Mouse (Mus musculus) MEL (cell line): ENCODE measurements around the gene Commd7. TPM values are rescaled to one million over a fixed set of nuclear protein-coding genes. Genes with fewer than 3 reads are reported as not detected.

Source experiments
- DNase-seq: peaks from one replicate; pipeline ENCODE4 v3.0.0; 2011; ENCODE audit warnings: low read depth, low spot score
- H3K27ac ChIP-seq: 2 replicates; pipeline ENCODE4 v1.5.1; 2012; ENCODE audit warnings: low read depth, mild to moderate bottlenecking, control low read depth, low read length, moderate library complexity; ENCODE audit not compliant: control insufficient read depth
- H3K27me3 ChIP-seq, 2 experiments: fragments of 150-350 bp in 1 of 2; sonication (generic) in 1 of 2; 2 replicates each; pipeline ENCODE4 v1.6.1; 2012; ENCODE audit warnings: low read length in 2 of 2, mild to moderate bottlenecking in 2 of 2, improper control_type of control experiment in 1 of 2, moderate library complexity in 1 of 2; ENCODE audit not compliant: insufficient read depth in 2 of 2, control insufficient read depth in 1 of 2
- H3K36me3 ChIP-seq, 2 experiments: 2 replicates each; pipeline ENCODE4 v1.6.1; 2012 to 2014; ENCODE audit warnings: low read length in 2 of 2, improper control_type of control experiment in 1 of 2, inconsistent platforms in 1 of 2, mild to moderate bottlenecking in 1 of 2; ENCODE audit not compliant: insufficient read depth in 2 of 2, control insufficient read depth in 1 of 2
- H3K4me1 ChIP-seq, 2 experiments: fragments of 150-350 bp in 1 of 2; sonication (generic) in 1 of 2; 2 replicates each; pipeline ENCODE4 v1.6.1; 2012; ENCODE audit warnings: low read length in 2 of 2, improper control_type of control experiment in 1 of 2, mild to moderate bottlenecking in 1 of 2; ENCODE audit not compliant: insufficient read depth in 2 of 2, control insufficient read depth in 1 of 2
- H3K4me3 ChIP-seq, 2 experiments: fragments of 150-350 bp in 1 of 2; sonication (generic) in 1 of 2; 2 replicates each; pipeline ENCODE4 v1.5.1; 2012; ENCODE audit warnings: low read depth in 2 of 2, low read length in 2 of 2, mild to moderate bottlenecking in 2 of 2, moderate library complexity in 2 of 2, control low read depth in 1 of 2, improper control_type of control experiment in 1 of 2; ENCODE audit not compliant: control insufficient read depth in 1 of 2, insufficient read depth in 1 of 2
- H3K79me2 ChIP-seq: 2 replicates; pipeline ENCODE4 v1.6.1; 2012; ENCODE audit warnings: mild to moderate bottlenecking, low read length, moderate library complexity; ENCODE audit not compliant: control insufficient read depth, poor library complexity, insufficient read depth
- H3K9ac ChIP-seq: 2 replicates; pipeline ENCODE4 v1.6.1; 2012; ENCODE audit warnings: low read depth, mild to moderate bottlenecking, control low read depth, low read length, moderate library complexity; ENCODE audit not compliant: control insufficient read depth, poor library complexity, severe bottlenecking
- H3K9me3 ChIP-seq: fragments of 150-350 bp; sonication (generic); replicated peaks from 2 replicates; pipeline ENCODE4 v1.6.1; 2012; ENCODE audit warnings: mild to moderate bottlenecking, low read length, improper control_type of control experiment, moderate library complexity; ENCODE audit not compliant: insufficient read depth
- BHLHE40 ChIP-seq: IDR thresholded peaks from 2 replicates; pipeline ENCODE4 v1.6.1; 2012; ENCODE audit warnings: low read depth, mild to moderate bottlenecking, inconsistent platforms, low read length, improper control_type of control experiment, borderline replicate concordance
- CTCF ChIP-seq, 3 experiments: IDR thresholded peaks in 2 of 3; conservative IDR thresholded peaks in 1 of 3; 2 replicates each; pipeline ENCODE4 v1.5.1; 2011 to 2012; ENCODE audit warnings: low read length in 3 of 3, low read depth in 2 of 3, mild to moderate bottlenecking in 2 of 3, improper control_type of control experiment in 1 of 3, inconsistent platforms in 1 of 3, mixed read lengths in 1 of 3, moderate library complexity in 1 of 3; ENCODE audit not compliant: control insufficient read depth in 1 of 3, insufficient read depth in 1 of 3, poor library complexity in 1 of 3, severe bottlenecking in 1 of 3
- EP300 ChIP-seq, 2 experiments: IDR thresholded peaks; 2 replicates each; pipeline ENCODE4 v1.6.1; 2011; ENCODE audit warnings: improper control_type of control experiment in 2 of 2, low read length in 2 of 2, low read depth in 1 of 2, mild to moderate bottlenecking in 1 of 2
- ETS1 ChIP-seq: IDR thresholded peaks from 2 replicates; pipeline ENCODE4 v1.6.1; 2012; ENCODE audit warnings: low read depth, mild to moderate bottlenecking, inconsistent platforms, low read length, improper control_type of control experiment, moderate library complexity
- GATA1 ChIP-seq: IDR thresholded peaks from 2 replicates; pipeline ENCODE4 v1.6.1; 2011; ENCODE audit warnings: low read depth, low read length, improper control_type of control experiment
- KAT2A ChIP-seq: conservative IDR thresholded peaks from 2 replicates; pipeline ENCODE4 v1.6.1; 2012; ENCODE audit warnings: low read depth, low read length, improper control_type of control experiment, inconsistent platforms
- MAFK ChIP-seq: IDR thresholded peaks from 2 replicates; pipeline ENCODE4 v1.6.1; 2011; ENCODE audit warnings: low read depth, mild to moderate bottlenecking, low read length, improper control_type of control experiment, borderline replicate concordance
- MAX ChIP-seq: IDR thresholded peaks from 2 replicates; pipeline ENCODE4 v1.6.1; 2011; ENCODE audit warnings: low read length, improper control_type of control experiment
- MXI1 ChIP-seq: IDR thresholded peaks from 2 replicates; pipeline ENCODE4 v1.6.1; 2011; ENCODE audit warnings: mild to moderate bottlenecking, low read depth, low read length, improper control_type of control experiment
- MYB ChIP-seq: IDR thresholded peaks from 2 replicates; pipeline ENCODE4 v1.6.1; 2011; ENCODE audit warnings: mild to moderate bottlenecking, low read depth, low read length, improper control_type of control experiment
- MYC ChIP-seq: IDR thresholded peaks from 2 replicates; pipeline ENCODE4 v1.6.1; 2011; ENCODE audit warnings: low read depth, mild to moderate bottlenecking, low read length, improper control_type of control experiment, moderate library complexity
- NRF1 ChIP-seq: IDR thresholded peaks from 2 replicates; pipeline ENCODE4 v1.6.1; 2014; ENCODE audit warnings: low read depth, mild to moderate bottlenecking, inconsistent platforms, low read length, improper control_type of control experiment, moderate library complexity; ENCODE audit not compliant: poor library complexity, insufficient read depth, severe bottlenecking
- POLR2AphosphoS5 ChIP-seq: IDR thresholded peaks from 2 replicates; pipeline ENCODE4 v1.6.1; 2012; ENCODE audit warnings: low read depth, borderline replicate concordance, mild to moderate bottlenecking, inconsistent platforms, low read length, moderate library complexity, mixed read lengths
- RAD21 ChIP-seq: IDR thresholded peaks from 2 replicates; pipeline ENCODE4 v1.6.1; 2011; ENCODE audit warnings: mild to moderate bottlenecking, low read depth, low read length, improper control_type of control experiment
- RCOR1 ChIP-seq: IDR thresholded peaks from 2 replicates; pipeline ENCODE4 v1.6.1; 2012; ENCODE audit warnings: low read depth, mild to moderate bottlenecking, inconsistent platforms, low read length, improper control_type of control experiment
- SIN3A ChIP-seq: IDR thresholded peaks from 2 replicates; pipeline ENCODE4 v1.6.1; 2012; ENCODE audit warnings: low read length, improper control_type of control experiment, inconsistent platforms
- TAL1 ChIP-seq: IDR thresholded peaks from 2 replicates; pipeline ENCODE4 v1.6.1; 2012; ENCODE audit warnings: mild to moderate bottlenecking, inconsistent platforms, low read length, moderate library complexity, mixed read lengths
- TCF12 ChIP-seq: IDR thresholded peaks from 2 replicates; pipeline ENCODE4 v1.6.1; 2014; ENCODE audit warnings: low read depth, mild to moderate bottlenecking, inconsistent platforms, low read length, improper control_type of control experiment, moderate library complexity
- ZKSCAN1 ChIP-seq: IDR thresholded peaks from 2 replicates; pipeline ENCODE4 v1.6.1; 2012; ENCODE audit warnings: low read depth, mild to moderate bottlenecking, inconsistent platforms, low read length, improper control_type of control experiment, moderate library complexity
- polyA plus RNA-seq, 2 experiments: library from polyadenylated mRNA; stranded (reverse) in 1 of 2; unstranded in 1 of 2; fragments of >175 nt in 1 of 2; fragments of >200 nt in 1 of 2; gene quantifications; 2 replicates each; pipeline versions ENCODE4 v1.2.1 to v1.2.4; 2012; ENCODE audit warnings: low replicate concordance in 2 of 2, low read depth in 1 of 2; ENCODE audit not compliant: insufficient read length in 2 of 2, insufficient read depth in 1 of 2, missing spikeins in 1 of 2
- total RNA-seq: library from RNA; depleted of rRNA; stranded (reverse); fragments of 300-350 nt; gene quantifications from 2 replicates; pipeline ENCODE4 v1.2.3, GENCODE M21; 2012

Gene Commd7
- total and polyA plus RNA-seq, 3 experiments, result 25.5 to 36.1 TPM; not detected in 1

DNA sequence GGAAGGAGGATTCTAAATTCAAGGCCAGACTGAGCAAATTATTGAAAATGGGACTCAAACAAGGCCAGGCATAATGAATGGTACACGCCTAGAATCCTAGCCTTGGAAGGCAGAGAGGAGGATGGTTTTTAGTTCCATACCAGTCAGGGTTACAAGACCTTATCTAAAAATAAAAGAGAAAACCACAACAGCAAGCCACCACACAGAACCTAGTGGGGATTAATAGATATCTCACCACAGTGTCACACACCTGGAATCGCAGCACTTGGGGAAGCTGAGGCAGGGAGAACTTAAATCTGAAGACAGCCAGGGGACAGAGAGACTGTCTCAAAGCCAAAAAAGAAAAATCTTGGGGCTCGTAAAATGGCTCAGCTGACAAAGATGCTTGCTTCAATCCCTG, 1.6 kb downstream of the Commd7 start:
- Histone ChIP-seq H3K9ac (no peak overlapping the region), H3K79me2 (peaks cover 9% of the 10 kb centered on the region), H3K4me3 (no peak overlapping the region), H3K27me3 (peaks cover 0 to 2% of the 10 kb centered on the region in 2 experiments; a peak in 3 of 4 replicates), H3K36me3 (peaks cover 0 to 15% of the 10 kb centered on the region in 2 experiments; a peak in 2 of 4 replicates), H3K4me1 (peaks cover 3 to 12% of the 10 kb centered on the region in 2 experiments), H3K27ac (no peak overlapping the region), H3K9me3 (no peaks in the 10 kb centered on the region)
- peak; percentile 52 for DNase-seq
- no peak for TF ChIP-seq MAX
- TF ChIP-seq EP300 (IDR thresholded peaks at IDR 0.05; ENCODE audit: low read depth in 1 of 2, low read length in 2 of 2), result peak; percentile 52 to 78; a peak in 3 of 4 replicates
- TF ChIP-seq TCF12, result peak; percentile 86
- TF ChIP-seq CTCF (IDR thresholded peaks at IDR 0.05 in 2 of 3, conservative IDR thresholded peaks at IDR 0.05 in 1 of 3; ENCODE audit: control insufficient read depth in 1 of 3, insufficient read depth in 1 of 3, low read depth in 2 of 3, low read length in 3 of 3, poor library complexity in 1 of 3, severe bottlenecking in 1 of 3), result no peak
- TF ChIP-seq TAL1, result peak; percentile 75
- TF ChIP-seq BHLHE40, result peak; percentile 56; the same call in 1 of the 2 replicates
- TF ChIP-seq GATA1, result peak; percentile 78
- peak; percentile 95 for TF ChIP-seq RCOR1
- no peak for TF ChIP-seq MXI1
- no peak for TF ChIP-seq SIN3A
- TF ChIP-seq ETS1, result peak; percentile 57; the same call in 1 of the 2 replicates
- TF ChIP-seq MAFK, result peak; percentile 31; the same call in 1 of the 2 replicates

DNA sequence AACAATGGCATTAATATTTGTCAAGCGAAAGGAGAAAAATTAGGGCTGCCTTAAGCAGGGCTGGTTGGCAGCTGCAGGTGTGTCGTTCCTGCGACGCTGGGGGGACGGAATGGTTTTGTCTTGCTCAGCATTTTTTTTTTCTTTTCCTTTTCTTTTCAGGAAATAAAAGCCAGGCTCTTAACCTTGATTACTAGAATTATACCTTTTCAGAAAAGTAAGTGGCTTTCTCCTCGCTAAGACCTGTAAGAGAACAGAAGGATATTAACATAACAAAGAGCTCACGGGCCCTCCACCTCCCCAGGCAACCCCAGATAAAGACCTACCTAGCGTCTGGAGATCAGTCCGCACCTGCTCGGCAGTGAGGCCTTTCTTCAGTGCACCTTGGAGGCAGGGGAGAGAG, 10.1 kb downstream of the Commd7 start:
- Histone ChIP-seq H3K4me3 (no peak overlapping the region), H3K36me3 (no peaks in the 10 kb centered on the region), H3K79me2 (no peaks in the 10 kb centered on the region), H3K9me3 (no peaks in the 10 kb centered on the region), H3K27ac (no peak overlapping the region), H3K27me3 (no peaks in the 10 kb centered on the region), H3K4me1 (no peaks in the 10 kb centered on the region), H3K9ac (no peak overlapping the region)
- DNase-seq, result no peak
- TF ChIP-seq ZKSCAN1, result no peak
- no peak for TF ChIP-seq KAT2A
- no peak for TF ChIP-seq ETS1
- TF ChIP-seq NRF1, result no peak
- TF ChIP-seq POLR2AphosphoS5, result no peak
- no peak for TF ChIP-seq RAD21
- no peak for TF ChIP-seq MAFK
- TF ChIP-seq MYC, result no peak
- no peak for TF ChIP-seq MYB
- TF ChIP-seq, all 39 proteins: peak for 0
